Mouse (Mus musculus) myocyte (in vitro differentiated cells): ENCODE data around the gene Zfp280b.

Experiments used
- E2F4 ChIP-seq: IDR thresholded peaks from one replicate; pipeline ENCODE4 v1.6.1; 2011; ENCODE audit warnings: mild to moderate bottlenecking, control low read depth, moderate library complexity; ENCODE audit not compliant: insufficient read depth
- TCF3 ChIP-seq: IDR thresholded peaks from one replicate; pipeline ENCODE4 v1.6.1; 2011; ENCODE audit warnings: low read depth, control low read depth; ENCODE audit not compliant: insufficient read length

- TF ChIP-seq E2F4, result no peak
- TF ChIP-seq TCF3, result no peak
Observed at GRCm38 (mm10) chr10:75993616-75994240, 38.7 kb upstream of the Zfp280b start.
